Mouse (Mus musculus): Measurements from ENCODE around the gene Tm9sf4. TPM values are rescaled to one million over a fixed set of nuclear protein-coding genes. Genes with fewer than 3 reads are reported as not detected.

The Tm9sf4 gene
- polyA plus RNA-seq, 1 experiment from 2014 or later = 84.3 TPM

DNA sequence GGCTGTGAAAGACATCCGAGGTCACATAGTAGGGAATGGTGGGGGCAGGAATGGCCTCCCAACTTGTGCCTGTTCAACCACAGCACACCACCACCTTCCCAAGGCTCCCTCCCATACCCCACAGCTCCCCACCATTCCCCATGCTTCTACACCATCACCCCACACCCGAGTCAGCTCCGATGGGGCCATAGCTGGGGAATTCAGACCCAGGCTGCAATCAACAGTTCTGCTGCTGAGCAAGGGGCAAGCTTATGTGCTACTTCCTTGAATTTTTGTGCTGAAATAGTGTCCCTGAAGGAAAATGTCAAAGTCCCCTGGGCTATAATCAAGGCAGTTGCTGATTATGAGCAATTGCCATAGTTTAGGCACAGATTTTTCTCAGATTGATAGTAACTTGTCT, 57.4 kb downstream of the Tm9sf4 start:
- Histone ChIP-seq H3K4me2 (replicated peaks) (no peak overlapping the region), H3K9me3 (ENCODE audit: control insufficient read depth, low read length) (no peaks in the 10 kb centered on the region), H3K27me3 (ENCODE audit: control insufficient read depth, insufficient read depth, low read length) (no peaks in the 10 kb centered on the region), H3K4me1 (replicated peaks; ENCODE audit: control insufficient read depth, insufficient read depth, low read length) (no peaks in the 10 kb centered on the region), H3K9ac (no peak overlapping the region), H3K4me3 (replicated peaks; ENCODE audit: low read length) (no peak overlapping the region), H3K36me3 (replicated peaks; ENCODE audit: control insufficient read depth, insufficient read depth) (peaks cover 8% of the 10 kb centered on the region), H3K27ac (no peak overlapping the region)
- DNase-seq (ENCODE audit: low spot score) (no peak), ATAC-seq (ENCODE audit: low FRiP score) (no peak)
- 89% methylated on average over 3 of the region's 3 CpGs for WGBS

DNA sequence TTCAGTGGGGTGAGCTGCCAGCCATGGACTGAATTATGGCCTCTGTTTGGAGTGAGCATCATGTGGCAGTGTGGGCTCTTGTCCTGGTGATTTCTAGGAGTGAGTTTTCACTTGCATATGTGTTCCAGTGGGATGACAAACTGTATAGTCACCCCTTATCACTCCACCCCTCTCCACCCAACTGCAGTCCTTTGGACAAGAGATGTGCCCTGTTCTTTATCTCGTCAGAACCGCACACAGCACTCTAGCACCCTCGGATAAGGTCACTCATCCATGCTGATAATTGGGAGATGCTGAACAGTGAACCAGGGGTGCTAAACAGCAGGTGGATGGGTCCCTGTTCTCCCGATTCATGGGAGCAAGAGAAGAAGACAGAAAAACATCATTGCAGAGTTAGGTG, 60.5 kb downstream of the Tm9sf4 start:
- Histone ChIP-seq H3K27ac (no peak overlapping the region), H3K4me3 (replicated peaks; ENCODE audit: low read length) (no peak overlapping the region), H3K27me3 (ENCODE audit: control insufficient read depth, insufficient read depth, low read length) (no peaks in the 10 kb centered on the region), H3K9ac (no peak overlapping the region), H3K9me3 (ENCODE audit: control insufficient read depth, low read length) (no peaks in the 10 kb centered on the region), H3K36me3 (replicated peaks; ENCODE audit: control insufficient read depth, insufficient read depth) (peaks cover 9% of the 10 kb centered on the region), H3K4me2 (replicated peaks) (no peak overlapping the region), H3K4me1 (replicated peaks; ENCODE audit: control insufficient read depth, insufficient read depth, low read length) (peaks cover 7% of the 10 kb centered on the region)
- ATAC-seq (ENCODE audit: low FRiP score) (no peak), DNase-seq (ENCODE audit: low spot score) (no peak)
- 94% methylated on average over 4 of the region's 4 CpGs for WGBS

DNA sequence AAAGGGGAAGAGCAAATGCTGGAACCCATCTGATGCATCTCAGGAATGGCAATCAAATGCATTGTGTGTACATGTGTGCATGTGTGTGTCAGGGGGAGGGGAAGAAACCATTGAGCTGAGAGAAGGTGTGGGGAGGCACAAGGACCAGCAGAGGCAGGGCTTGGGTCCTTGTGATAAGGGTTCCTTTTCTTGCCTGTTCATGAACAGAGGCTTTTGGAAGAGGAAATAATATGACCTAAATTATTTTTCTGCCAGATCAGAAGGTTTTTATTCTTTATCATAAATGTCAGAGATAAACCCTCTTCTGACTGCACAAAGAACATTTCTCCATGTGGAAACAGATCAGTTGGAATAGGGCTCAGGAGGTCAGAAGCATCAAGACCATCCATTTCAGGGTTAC, 61.0 kb downstream of the Tm9sf4 start:
- H3K4me1 ChIP-seq (replicated peaks; ENCODE audit: control insufficient read depth, insufficient read depth, low read length) = peaks cover 7% of the 10 kb centered on the region
- H3K27ac ChIP-seq = no peak overlapping the region
- no peaks in the 10 kb centered on the region for H3K9me3 ChIP-seq (ENCODE audit: control insufficient read depth, low read length)
- no peak overlapping the region for H3K9ac ChIP-seq
- no peak overlapping the region for H3K4me3 ChIP-seq (replicated peaks; ENCODE audit: low read length)
- H3K4me2 ChIP-seq (replicated peaks) = no peak overlapping the region
- peaks cover 14% of the 10 kb centered on the region for H3K36me3 ChIP-seq (replicated peaks; ENCODE audit: control insufficient read depth, insufficient read depth)
- DNase-seq (ENCODE audit: low spot score) = no peak
- no peaks in the 10 kb centered on the region for H3K27me3 ChIP-seq (ENCODE audit: control insufficient read depth, insufficient read depth, low read length)
- no peak for ATAC-seq (ENCODE audit: low FRiP score)

DNA sequence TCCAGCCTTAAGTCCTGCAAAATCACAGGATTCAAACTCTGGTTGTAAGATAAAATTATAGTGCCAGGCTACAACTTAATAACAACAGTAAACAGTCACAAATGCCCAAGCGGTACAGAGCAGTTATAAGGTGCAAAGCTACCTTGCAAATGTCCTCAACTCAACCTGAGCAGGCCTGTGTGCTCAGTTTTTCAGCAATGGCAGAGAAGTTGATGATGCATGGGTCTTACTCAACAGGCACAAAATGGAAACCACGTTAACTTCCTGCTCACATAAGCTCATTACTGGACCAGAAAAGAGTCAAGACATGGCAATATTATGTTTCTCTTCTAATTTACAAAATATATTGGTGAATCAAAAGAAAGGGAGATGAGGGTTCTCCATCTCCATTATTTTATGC, 61.5 kb downstream of the Tm9sf4 start:
- ATAC-seq (ENCODE audit: low FRiP score) (no peak), DNase-seq (ENCODE audit: low spot score) (no peak)
- peaks cover 18% of the 10 kb centered on the region for H3K36me3 ChIP-seq (replicated peaks; ENCODE audit: control insufficient read depth, insufficient read depth)
- no peak overlapping the region for H3K4me3 ChIP-seq (replicated peaks; ENCODE audit: low read length)
- no peak overlapping the region for H3K4me2 ChIP-seq (replicated peaks)
- no peak overlapping the region for H3K9ac ChIP-seq
- WGBS = 95% methylated on average over 2 of the region's 2 CpGs
- no peaks in the 10 kb centered on the region for H3K9me3 ChIP-seq (ENCODE audit: control insufficient read depth, low read length)
- H3K27me3 ChIP-seq (ENCODE audit: control insufficient read depth, insufficient read depth, low read length) = no peaks in the 10 kb centered on the region
- H3K4me1 ChIP-seq (replicated peaks; ENCODE audit: control insufficient read depth, insufficient read depth, low read length) = peaks cover 7% of the 10 kb centered on the region
- no peak overlapping the region for H3K27ac ChIP-seq

DNA sequence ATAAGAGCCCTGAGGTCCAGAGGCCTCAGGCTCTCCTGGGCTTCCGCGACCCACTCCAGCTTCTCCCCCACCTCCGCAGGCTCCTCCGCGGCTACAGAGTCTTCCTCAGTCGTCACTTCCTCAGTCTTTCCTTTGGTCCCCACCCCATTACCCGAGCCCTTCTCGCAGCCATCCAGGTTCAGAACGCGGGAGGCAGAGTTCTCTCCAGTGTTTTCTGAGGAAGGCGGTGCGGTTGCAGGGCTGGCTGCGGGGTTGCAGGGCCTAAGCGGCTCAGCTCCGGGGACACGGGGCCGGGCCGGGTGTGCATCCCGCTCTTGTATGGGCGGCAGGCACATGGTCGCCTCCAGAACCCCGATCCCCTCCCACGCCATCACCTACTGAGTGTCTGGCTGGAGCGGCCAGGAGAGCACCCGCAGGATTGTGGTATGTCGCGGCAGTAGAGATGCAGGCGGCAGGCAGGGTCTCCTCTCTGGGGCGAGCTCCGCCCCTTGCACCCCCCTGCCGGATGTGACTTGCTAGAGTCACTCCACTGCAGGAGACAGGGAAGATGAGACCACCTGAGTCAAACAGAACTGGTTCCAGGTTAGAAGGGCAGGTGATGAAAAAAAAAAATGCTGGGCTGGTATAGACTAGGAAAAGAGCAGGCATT, 64.0 kb downstream of the Tm9sf4 start, which contains the start of gene Tspyl3:
Tspyl3 (minus strand) TSS at position 496 of the 649 bp plus-strand sequence.
- WGBS = 3% methylated on average over 31 of the region's 31 CpGs
- DNase-seq (ENCODE audit: low spot score) (peak; percentile 62), ATAC-seq (ENCODE audit: low FRiP score) (peak; percentile 90)
- H3K4me2 ChIP-seq (replicated peaks) = peak within 1 kb of the TSS; percentile 80
- H3K36me3 ChIP-seq (replicated peaks; ENCODE audit: control insufficient read depth, insufficient read depth) = peaks cover 42% of the 10 kb centered on the region
- peak within 1 kb of the TSS; percentile 92 for H3K9ac ChIP-seq
- H3K9me3 ChIP-seq (ENCODE audit: control insufficient read depth, low read length) = no peaks in the 10 kb centered on the region
- no peaks in the 10 kb centered on the region for H3K27me3 ChIP-seq (ENCODE audit: control insufficient read depth, insufficient read depth, low read length)
- H3K4me1 ChIP-seq (replicated peaks; ENCODE audit: control insufficient read depth, insufficient read depth, low read length) = peaks cover 7% of the 10 kb centered on the region
- peak within 1 kb of the TSS; percentile 83 for H3K27ac ChIP-seq
- peak within 1 kb of the TSS; percentile 66 for H3K4me3 ChIP-seq (replicated peaks; ENCODE audit: low read length)

DNA sequence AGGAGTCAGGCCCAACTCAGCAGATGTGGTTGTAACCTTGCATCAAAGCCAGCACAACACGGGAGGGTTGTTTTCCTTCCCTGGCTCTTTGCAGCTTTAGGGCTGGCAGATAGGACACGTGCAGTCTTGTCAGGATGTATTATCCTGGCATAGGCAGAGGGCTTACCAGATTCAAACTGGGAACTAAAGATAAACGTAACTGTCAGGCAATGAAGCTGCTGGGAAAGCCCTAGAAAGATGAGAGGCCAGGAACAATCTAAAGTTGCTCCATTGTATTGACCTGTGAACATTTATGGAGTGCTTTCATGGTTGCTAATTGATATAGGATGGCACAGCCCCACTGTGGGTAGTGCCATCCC, 64.5 kb downstream of the Tm9sf4 start:
- peak overlapping the region; percentile 92 for H3K9ac ChIP-seq
- peaks cover 47% of the 10 kb centered on the region for H3K36me3 ChIP-seq (replicated peaks; ENCODE audit: control insufficient read depth, insufficient read depth)
- peak overlapping the region; percentile 80 for H3K4me2 ChIP-seq (replicated peaks)
- peak overlapping the region; percentile 83 for H3K27ac ChIP-seq
- H3K4me1 ChIP-seq (replicated peaks; ENCODE audit: control insufficient read depth, insufficient read depth, low read length) = peaks cover 7% of the 10 kb centered on the region
- DNase-seq (ENCODE audit: low spot score) = no peak
- 6% methylated on average over 3 of the region's 3 CpGs for WGBS
- peak; percentile 34; the same call in 1 of the 2 replicates for ATAC-seq (ENCODE audit: low FRiP score)
- H3K9me3 ChIP-seq (ENCODE audit: control insufficient read depth, low read length) = no peaks in the 10 kb centered on the region
- H3K4me3 ChIP-seq (replicated peaks; ENCODE audit: low read length) = peak overlapping the region; percentile 66
- H3K27me3 ChIP-seq (ENCODE audit: control insufficient read depth, insufficient read depth, low read length) = no peaks in the 10 kb centered on the region

DNA sequence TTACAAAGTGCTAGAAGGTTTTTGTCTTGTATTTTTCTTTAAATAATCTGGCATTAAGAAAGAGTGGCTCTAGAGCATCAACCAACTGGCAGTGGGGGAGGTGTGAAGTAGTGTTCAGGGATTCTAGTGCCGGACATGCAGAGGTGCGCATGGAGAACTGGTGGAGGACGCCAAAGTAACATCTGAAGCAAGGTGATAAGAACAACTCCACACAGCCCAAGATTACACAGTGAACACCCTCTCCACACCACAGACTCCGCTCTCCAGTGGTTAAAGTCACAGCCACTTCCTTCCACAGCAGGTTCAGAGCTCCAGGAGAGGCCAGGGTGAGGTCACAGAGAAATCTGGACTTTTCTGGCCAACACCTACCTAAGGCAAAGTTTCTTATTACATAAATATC, 66.9 kb downstream of the Tm9sf4 start:
- H3K4me2 ChIP-seq (replicated peaks) = no peak overlapping the region
- no peaks in the 10 kb centered on the region for H3K9me3 ChIP-seq (ENCODE audit: control insufficient read depth, low read length)
- H3K27ac ChIP-seq = no peak overlapping the region
- no peak for ATAC-seq (ENCODE audit: low FRiP score)
- H3K27me3 ChIP-seq (ENCODE audit: control insufficient read depth, insufficient read depth, low read length) = no peaks in the 10 kb centered on the region
- peaks cover 7% of the 10 kb centered on the region for H3K4me1 ChIP-seq (replicated peaks; ENCODE audit: control insufficient read depth, insufficient read depth, low read length)
- H3K4me3 ChIP-seq (replicated peaks; ENCODE audit: low read length) = no peak overlapping the region
- no peak overlapping the region for H3K9ac ChIP-seq
- 95% methylated on average over 4 of the region's 4 CpGs for WGBS
- H3K36me3 ChIP-seq (replicated peaks; ENCODE audit: control insufficient read depth, insufficient read depth) = peaks cover 64% of the 10 kb centered on the region
- no peak for DNase-seq (ENCODE audit: low spot score)

DNA sequence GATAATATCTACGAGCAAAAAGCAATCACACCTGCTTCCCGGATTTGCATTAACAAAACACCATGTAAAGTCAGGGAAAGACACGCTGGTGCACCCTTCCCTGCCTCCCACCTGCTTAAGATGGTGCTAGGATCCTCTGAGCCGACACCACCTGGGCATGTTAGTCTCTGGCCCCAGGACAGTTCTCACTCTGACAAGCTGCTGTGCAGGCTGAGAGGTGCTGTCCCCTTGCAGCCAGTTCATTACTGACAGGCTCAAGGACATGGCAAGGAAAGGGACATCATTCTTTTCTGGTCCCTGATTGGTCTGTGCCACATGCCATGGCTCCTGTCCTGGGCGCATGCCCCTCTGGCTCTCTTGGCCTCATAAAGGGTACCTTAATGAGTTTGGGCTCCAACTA, 67.4 kb downstream of the Tm9sf4 start:
- peaks cover 7% of the 10 kb centered on the region for H3K4me1 ChIP-seq (replicated peaks; ENCODE audit: control insufficient read depth, insufficient read depth, low read length)
- H3K4me3 ChIP-seq (replicated peaks; ENCODE audit: low read length) = no peak overlapping the region
- no peak overlapping the region for H3K9ac ChIP-seq
- H3K4me2 ChIP-seq (replicated peaks) = no peak overlapping the region
- H3K27me3 ChIP-seq (ENCODE audit: control insufficient read depth, insufficient read depth, low read length) = no peaks in the 10 kb centered on the region
- H3K27ac ChIP-seq = no peak overlapping the region
- no peak for ATAC-seq (ENCODE audit: low FRiP score)
- 89% methylated on average over 5 of the region's 5 CpGs for WGBS
- no peak for DNase-seq (ENCODE audit: low spot score)
- H3K9me3 ChIP-seq (ENCODE audit: control insufficient read depth, low read length) = no peaks in the 10 kb centered on the region
- peaks cover 69% of the 10 kb centered on the region for H3K36me3 ChIP-seq (replicated peaks; ENCODE audit: control insufficient read depth, insufficient read depth)

DNA sequence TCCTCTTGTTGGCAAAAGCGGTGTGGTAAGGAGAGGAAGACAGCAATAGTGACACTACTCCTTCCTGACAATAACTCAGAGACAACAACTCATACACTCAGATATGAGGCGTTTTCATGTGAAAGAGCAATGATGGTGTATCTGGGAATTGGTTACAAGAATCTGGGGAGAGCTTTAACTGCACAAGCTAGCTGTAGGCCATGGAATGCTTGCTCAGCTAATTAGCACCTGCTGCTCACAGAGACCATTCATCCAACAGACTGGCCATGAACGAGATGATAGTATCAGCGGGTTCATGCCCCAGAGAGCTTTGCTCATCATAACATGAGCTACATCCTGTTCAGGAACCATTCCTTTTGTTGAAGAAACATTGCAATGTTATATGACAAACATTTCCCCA, 76.1 kb downstream of the Tm9sf4 start:
- ATAC-seq (ENCODE audit: low FRiP score) (no peak), DNase-seq (ENCODE audit: low spot score) (no peak)
- Histone ChIP-seq H3K36me3 (replicated peaks; ENCODE audit: control insufficient read depth, insufficient read depth) (peaks cover 43% of the 10 kb centered on the region), H3K27ac (no peak overlapping the region), H3K9me3 (ENCODE audit: control insufficient read depth, low read length) (no peaks in the 10 kb centered on the region), H3K27me3 (ENCODE audit: control insufficient read depth, insufficient read depth, low read length) (no peaks in the 10 kb centered on the region), H3K9ac (no peak overlapping the region), H3K4me3 (replicated peaks; ENCODE audit: low read length) (no peak overlapping the region), H3K4me1 (replicated peaks; ENCODE audit: control insufficient read depth, insufficient read depth, low read length) (peaks cover 31% of the 10 kb centered on the region), H3K4me2 (replicated peaks) (no peak overlapping the region)
- 72% methylated on average over 4 of the region's 4 CpGs for WGBS

DNA sequence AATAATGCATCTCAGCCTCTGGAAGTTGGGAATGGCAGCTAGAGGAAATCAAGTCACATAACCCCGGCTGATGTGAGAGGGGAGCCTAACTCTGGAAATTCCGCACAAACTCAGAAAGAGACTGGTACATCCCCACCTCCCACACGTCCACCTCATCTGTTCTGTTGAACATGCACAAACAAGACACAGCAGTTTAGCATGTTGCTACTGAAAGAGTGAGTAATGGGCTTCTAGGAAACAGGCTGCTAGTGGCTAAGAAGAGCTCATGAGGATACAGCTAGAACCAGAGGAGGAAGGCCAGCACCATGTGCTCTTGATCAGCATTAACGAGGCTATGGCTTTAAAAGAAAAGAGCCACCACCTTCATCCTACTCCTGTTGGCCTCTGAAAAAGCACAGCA, 76.8 kb downstream of the Tm9sf4 start:
- H3K9me3 ChIP-seq (ENCODE audit: control insufficient read depth, low read length) = no peaks in the 10 kb centered on the region
- H3K4me1 ChIP-seq (replicated peaks; ENCODE audit: control insufficient read depth, insufficient read depth, low read length) = peaks cover 37% of the 10 kb centered on the region
- no peak overlapping the region for H3K27ac ChIP-seq
- H3K4me3 ChIP-seq (replicated peaks; ENCODE audit: low read length) = no peak overlapping the region
- 90% methylated on average over 4 of the region's 4 CpGs for WGBS
- no peak for ATAC-seq (ENCODE audit: low FRiP score)
- no peaks in the 10 kb centered on the region for H3K27me3 ChIP-seq (ENCODE audit: control insufficient read depth, insufficient read depth, low read length)
- no peak overlapping the region for H3K4me2 ChIP-seq (replicated peaks)
- peaks cover 36% of the 10 kb centered on the region for H3K36me3 ChIP-seq (replicated peaks; ENCODE audit: control insufficient read depth, insufficient read depth)
- no peak for DNase-seq (ENCODE audit: low spot score)
- H3K9ac ChIP-seq = 0 out of 2 replicates have a peak overlapping the region, but pooled peaks have one; percentile 5

Measured in hindbrain, embryonic 14.5 days (tissue).